Mouse (Mus musculus) lung, postnatal 0 days (tissue): ENCODE measurements at regions not wholly inside any gene's neighbourhood (a gene's known extent, or its start where the extent isn't known, plus 50 kb on each side); places are given as distances from the start of the nearest gene placed in this dataset.

Source experiments
- CTCF ChIP-seq: IDR thresholded peaks from 2 replicates; pipeline ENCODE4 v1.5.1; 2016; ENCODE audit warnings: antibody characterized with exemption, mild to moderate bottlenecking
- EP300 ChIP-seq: IDR thresholded peaks from 2 replicates; pipeline ENCODE4 v1.6.1; 2016; ENCODE audit warnings: antibody characterized with exemption, mild to moderate bottlenecking, control low read depth

GRCm38 (mm10) chr11:111555615-111556014, 489.7 kb downstream of the Kcnj2 start:
- TF ChIP-seq CTCF: no peak
- no peak for TF ChIP-seq EP300
